22 mouse cellular contexts compared by ENCODE assay signal in the genomic region with DNA sequence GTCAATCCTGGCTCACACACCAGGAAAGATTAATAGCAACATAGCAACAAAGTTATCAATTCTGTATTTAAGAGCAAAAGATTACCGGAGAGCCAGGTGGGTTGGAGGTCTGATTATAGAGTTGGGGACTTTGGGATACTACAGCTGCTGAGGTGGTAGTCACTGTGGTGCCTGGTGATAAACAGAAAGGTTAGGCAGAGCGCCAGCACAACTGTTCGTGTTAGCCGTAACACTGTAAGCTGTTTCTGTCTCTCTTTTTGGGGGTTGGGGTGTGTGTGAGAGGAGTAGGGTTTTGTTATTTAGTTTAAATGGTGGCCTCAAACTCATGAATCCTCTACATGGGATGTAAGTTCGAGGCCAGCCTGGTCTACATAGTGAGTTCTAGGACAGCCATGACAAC. TPM values are rescaled to one million over a fixed set of nuclear protein-coding genes. Genes with fewer than 3 reads are reported as not detected.
DNase-seq lines count a peak whose midpoint lies in the region; ATAC-seq and TF ChIP-seq lines count a peak whose summit lies in the region.
"Had no signal": no experiment of that assay in that cellular context is flagged by ENCODE, and none has a peak within 500 bp of the region (broad histone marks: within the 10 kb centered on the region; RNA-seq: fewer than 3 reads in every experiment).

No protein-coding gene starts in this region.

- H3K9ac ChIP-seq in MEL (ENCODE audit: control insufficient read depth, low read depth, low read length, poor library complexity, severe bottlenecking) = no peak overlapping the region
- H3K9ac ChIP-seq in intestine, postnatal 0 days (ENCODE audit: low read depth, low read length) = no peak overlapping the region

- TF ChIP-seq EP300 in MEL (IDR thresholded peaks at IDR 0.05; ENCODE audit: low read depth in 1 of 2, low read length in 2 of 2) = peak; percentile 17 to 19; a peak in 1 of 4 replicates

- H3K27ac ChIP-seq in MEL (ENCODE audit: control insufficient read depth, low read depth, low read length) = no peak overlapping the region
- H3K27ac ChIP-seq in intestine, postnatal 0 days (ENCODE audit: low read depth, low read length) = no peak overlapping the region

- DNase-seq in MEL (ENCODE audit: low read depth, low spot score) = peak; percentile 49
- DNase-seq in heart, adult 18-20 months = no peak
- DNase-seq in yolk sac, embryonic 10.5 days (ENCODE audit: low spot score) = no peak
- DNase-seq: adrenal gland, adult 2 months; adrenal gland, adult 8-10 months; adrenal gland, postnatal 10 days; adrenal gland, postnatal 14 days; adrenal gland, postnatal 25 days; adrenal gland, postnatal 36 days; B cell, adult 2 months; cerebellum, adult 11 months; cerebellum, adult 11-12 months; cerebellum, adult 18-20 months; cerebellum, adult 2 months had no signal

- no peak for TF ChIP-seq CTCF in MEL (IDR thresholded peaks at IDR 0.05 in 2 of 3, conservative IDR thresholded peaks at IDR 0.05 in 1 of 3; ENCODE audit: control insufficient read depth in 1 of 3, insufficient read depth in 1 of 3, low read depth in 2 of 3, low read length in 3 of 3, poor library complexity in 1 of 3, severe bottlenecking in 1 of 3)
- TF ChIP-seq CTCF in intestine, postnatal 0 days (IDR thresholded peaks at IDR 0.05; ENCODE audit: low read depth) = no peak

- H3K36me3 ChIP-seq in MEL (ENCODE audit: control insufficient read depth in 1 of 2, insufficient read depth in 2 of 2, low read length in 2 of 2) = peaks cover 34 to 78% of the 10 kb centered on the region in 2 experiments
- H3K36me3 ChIP-seq in intestine, postnatal 0 days (ENCODE audit: control insufficient read depth, insufficient read depth) = peaks cover 94% of the 10 kb centered on the region

- no peaks in the 10 kb centered on the region for H3K27me3 ChIP-seq in MEL (ENCODE audit: control insufficient read depth in 1 of 2, insufficient read depth in 2 of 2, low read length in 2 of 2)
- no peaks in the 10 kb centered on the region for H3K27me3 ChIP-seq in intestine, postnatal 0 days (replicated peaks; ENCODE audit: control insufficient read depth, insufficient read depth, low read length)
- H3K27me3 ChIP-seq: CH12.LX, Patski had no signal

- peaks cover 6 to 19% of the 10 kb centered on the region in 2 experiments; a peak in 3 of 4 replicates for H3K4me1 ChIP-seq in MEL (ENCODE audit: control insufficient read depth in 1 of 2, insufficient read depth in 2 of 2, low read length in 2 of 2)
- no peaks in the 10 kb centered on the region for H3K4me1 ChIP-seq in intestine, postnatal 0 days (replicated peaks; ENCODE audit: control insufficient read depth, insufficient read depth, low read length)

- ATAC-seq in megakaryocyte progenitor cell, adult 5-6 weeks (replicated peaks; ENCODE audit: poor library complexity) = peak; percentile 69
- ATAC-seq in megakaryocyte-erythroid progenitor cell, adult 5-6 weeks (replicated peaks; ENCODE audit: low FRiP score, low TSS enrichment, poor library complexity, severe bottlenecking) = peak; percentile 75
- ATAC-seq in intestine, postnatal 0 days = no peak
- ATAC-seq: activated CD4-positive, CD25-positive, alpha-beta regulatory T cell, adult 4 months; CD4-positive, CD25-positive, alpha-beta regulatory T cell, adult 4 months; Patski had no signal

- TF ChIP-seq RAD21 in MEL (IDR thresholded peaks at IDR 0.05; ENCODE audit: low read depth, low read length) = no peak

- WGBS in intestine, postnatal 0 days = 92% methylated on average over 5 of the region's 5 CpGs

- TF ChIP-seq POLR2A in MEL (IDR thresholded peaks at IDR 0.05; ENCODE audit: control insufficient read depth in 1 of 2, insufficient read depth in 1 of 2, low read depth in 1 of 2, low read length in 2 of 2, poor library complexity in 1 of 2) = no peak

- H3K79me2 ChIP-seq in MEL (ENCODE audit: control insufficient read depth, insufficient read depth, low read length, poor library complexity) = peaks cover 3% of the 10 kb centered on the region

- H3K4me2 ChIP-seq in intestine, postnatal 0 days (replicated peaks; ENCODE audit: low read depth) = no peak overlapping the region

- no peaks in the 10 kb centered on the region for H3K9me3 ChIP-seq in MEL (replicated peaks; ENCODE audit: insufficient read depth, low read length)
- H3K9me3 ChIP-seq in intestine, postnatal 0 days (ENCODE audit: control insufficient read depth) = no peaks in the 10 kb centered on the region
- H3K9me3 ChIP-seq: G1E had no signal

- no peak overlapping the region for H3K4me3 ChIP-seq in MEL (ENCODE audit: control insufficient read depth in 1 of 2, insufficient read depth in 1 of 2, low read depth in 2 of 2, low read length in 2 of 2)
- H3K4me3 ChIP-seq in intestine, postnatal 0 days (ENCODE audit: low read depth, low read length) = no peak overlapping the region

TF ChIP-seq in MEL, 35 proteins besides CTCF, POLR2A, EP300 and RAD21:
- peak; percentile 40 for TF ChIP-seq ETS1 (IDR thresholded peaks at IDR 0.05; ENCODE audit: low read depth, low read length)
- peak; percentile 36; the same call in 1 of the 2 replicates for TF ChIP-seq TCF12 (IDR thresholded peaks at IDR 0.05; ENCODE audit: low read depth, low read length)
- TF ChIP-seq ZMIZ1 (IDR thresholded peaks at IDR 0.05; ENCODE audit: low read depth, low read length) = no peak
- no peak for TF ChIP-seq MAZ (IDR thresholded peaks at IDR 0.05; ENCODE audit: low read depth, low read length)
- TF ChIP-seq GABPA (IDR thresholded peaks at IDR 0.05; ENCODE audit: low read depth, low read length) = no peak

RNA-seq across cellular contexts. Expression of a gene that starts 20.4 kb away (rescaled TPM):
- total RNA-seq in MEL (2012; rRNA removed) = 80.2 and 87.6 TPM in 2 replicates
- 100 to 1,000 TPM; 125 to 143 TPM for polyA plus RNA-seq in MEL (2012; ENCODE audit: insufficient read depth in 1 of 2, insufficient read length in 2 of 2, low read depth in 1 of 2, low replicate concordance in 2 of 2, missing spikeins in 1 of 2)
- total RNA-seq in megakaryocyte progenitor cell, adult 5-6 weeks (2015) = 110 and 146 TPM in 2 replicates
- total RNA-seq in megakaryocyte progenitor cell, adult 5-6 weeks (2017) = 142 and 235 TPM in 2 replicates
- 172 and 186 TPM in 2 replicates for total RNA-seq in megakaryocyte-erythroid progenitor cell, adult 5-6 weeks (2014; fragmentation: Nextera tagmentation)
- 236 and 244 TPM in 2 replicates for total RNA-seq in megakaryocyte-erythroid progenitor cell, adult 5-6 weeks (2017)
- 10 to 100 TPM; 48.6 to 57.9 TPM for total RNA-seq in heart, adult 18-20 months (2021)
- 48.9 and 51.4 TPM in 2 replicates for polyA plus RNA-seq in intestine, postnatal 0 days (2015; fragmentation: Nextera tagmentation; extraction: Ambion mirVana)

RNA-seq across cellular contexts. Expression of a gene that starts 40.1 kb away (rescaled TPM):
- not detected in 2 replicates for total RNA-seq in MEL (2012; rRNA removed)
- not detected for polyA plus RNA-seq in MEL (2012; ENCODE audit: insufficient read depth in 1 of 2, insufficient read length in 2 of 2, low read depth in 1 of 2, low replicate concordance in 2 of 2, missing spikeins in 1 of 2)
- total RNA-seq in megakaryocyte progenitor cell, adult 5-6 weeks (2015) = not detected in 2 replicates
- total RNA-seq in megakaryocyte progenitor cell, adult 5-6 weeks (2017) = 1.00 TPM in 1 of 2 replicates, not detected in the other
- total RNA-seq in megakaryocyte-erythroid progenitor cell, adult 5-6 weeks (2014; fragmentation: Nextera tagmentation) = 0.94 TPM in 1 of 2 replicates, not detected in the other
- total RNA-seq in megakaryocyte-erythroid progenitor cell, adult 5-6 weeks (2017) = not detected in 2 replicates
- 10 to 100 TPM; 14.7 to 16.5 TPM for total RNA-seq in heart, adult 18-20 months (2021)
- 3.9 and 4.4 TPM in 2 replicates for polyA plus RNA-seq in intestine, postnatal 0 days (2015; fragmentation: Nextera tagmentation; extraction: Ambion mirVana)
- polyA plus RNA-seq: activated CD4-positive, CD25-positive, alpha-beta regulatory T cell, adult 4 months; CD4-positive, CD25-positive, alpha-beta regulatory T cell, adult 4 months had no signal

Comparison
In these comparisons a context has a peak if more than half of its experiments do, and no peak if none do; other contexts are left out.
1. RNA of a gene that starts 40.1 kb away (total RNA-seq): 14.7 to 16.5 TPM in heart, adult 18-20 months; 1.00 TPM in megakaryocyte progenitor cell, adult 5-6 weeks, 0.94 TPM in megakaryocyte-erythroid progenitor cell, adult 5-6 weeks and not detected in MEL; every median in the first group is over 4 times any median in the second.